Mouse (Mus musculus) layer of hippocampus, adult 8-10 months (tissue): Measurements from ENCODE around the gene Sema3f. TPM values are rescaled to one million over a fixed set of nuclear protein-coding genes. Genes with fewer than 3 reads are reported as not detected.

ENCODE experiments used
- DNase-seq, 2 experiments: peaks; one replicate each; pipeline ENCODE4 v3.0.0; 2022; ENCODE audit warnings: low spot score in 2 of 2
- total RNA-seq, 4 experiments: library from RNA; stranded (reverse); gene quantifications; 2 replicates each; pipeline ENCODE4 v1.2.4; 2022

Sema3f gene
- total RNA-seq, 4 experiments from 2014 or later = 5.4 to 9.3 (median 6.5) TPM

- DNase-seq = no peak
These were observed 17.5 kb downstream of the Sema3f start for GRCm38 (mm10) chr9:107692785-107693184.

GRCm38 (mm10) chr9:107690391-107690790, 19.9 kb downstream of the Sema3f start:
- no peak for DNase-seq

GRCm38 (mm10) chr9:107688939-107689338, 21.3 kb downstream of the Sema3f start:
- DNase-seq = no peak

GRCm38 (mm10) chr9:107688415-107688814, 21.9 kb downstream of the Sema3f start:
- no peak for DNase-seq

- DNase-seq = no peak
These were observed 24.9 kb downstream of the Sema3f start for GRCm38 (mm10) chr9:107685231-107685981.

GRCm38 (mm10) chr9:107682405-107682804, 27.9 kb downstream of the Sema3f start:
- no peak for DNase-seq

GRCm38 (mm10) chr9:107679501-107679900, 30.8 kb downstream of the Sema3f start, which contains the start of gene Gnat1:
TSS of gene Gnat1 (minus strand) at chr9:107679712.
- no peak for DNase-seq

- DNase-seq = no peak
These were observed 31.4 kb downstream of the Sema3f start for GRCm38 (mm10) chr9:107678861-107679260.

GRCm38 (mm10) chr9:107677819-107678526, 32.3 kb downstream of the Sema3f start:
- DNase-seq = peak in 1 of 2 experiments; percentile 82

GRCm38 (mm10) chr9:107677091-107677784, 33.0 kb downstream of the Sema3f start:
- DNase-seq = no peak

- no peak for DNase-seq
These were observed 34.0 kb downstream of the Sema3f start for GRCm38 (mm10) chr9:107676302-107676701.

GRCm38 (mm10) chr9:107675671-107676301, 34.5 kb downstream of the Sema3f start:
- DNase-seq = peak in 1 of 2 experiments; percentile 56

- DNase-seq = no peak
These were observed 35.5 kb downstream of the Sema3f start for GRCm38 (mm10) chr9:107674609-107675429.

- no peak for DNase-seq
These were observed 40.0 kb downstream of the Sema3f start for GRCm38 (mm10) chr9:107670259-107670658.

- DNase-seq = no peak
These were observed 40.8 kb downstream of the Sema3f start, which contains the start of gene Slc38a3 for GRCm38 (mm10) chr9:107669480-107669945. TSS of gene Slc38a3 (minus strand) at chr9:107669530.

- DNase-seq = no peak
These were observed 41.4 kb downstream of the Sema3f start for GRCm38 (mm10) chr9:107668916-107669315.

- no peak for DNase-seq
These were observed 42.3 kb downstream of the Sema3f start for GRCm38 (mm10) chr9:107668011-107668410.

GRCm38 (mm10) chr9:107667219-107667618, 43.1 kb downstream of the Sema3f start:
- no peak for DNase-seq

- DNase-seq = no peak
These were observed 43.5 kb downstream of the Sema3f start for GRCm38 (mm10) chr9:107666751-107667205.

GRCm38 (mm10) chr9:107665308-107665707, 45.0 kb downstream of the Sema3f start:
- DNase-seq = no peak
